Mouse (Mus musculus): Measurements from ENCODE around the gene Polr2e.

DNA sequence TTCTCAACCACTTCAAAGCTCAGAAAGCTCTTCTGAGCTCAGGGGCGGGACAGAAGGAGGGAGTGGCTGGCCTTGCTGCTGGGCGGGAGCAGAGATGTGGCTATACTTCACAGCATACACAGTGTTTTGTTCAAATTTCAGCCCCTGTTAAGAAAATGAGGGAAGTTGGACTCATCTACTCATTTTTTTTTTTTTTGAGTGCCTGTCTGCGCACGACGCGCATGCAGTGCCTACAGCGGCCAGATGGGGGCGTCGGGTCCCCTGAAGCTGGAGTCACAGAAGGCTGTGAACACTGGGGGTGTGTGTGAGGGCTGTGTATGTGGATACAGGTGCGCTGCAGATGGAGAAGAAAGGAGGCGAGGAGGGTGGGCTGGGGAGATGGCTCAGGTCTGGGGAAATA lies 52.6 kb downstream of the Polr2e start:
- TF ChIP-seq CTCF (IDR thresholded peaks at IDR 0.05; ENCODE audit: low read depth, low read length): peak; percentile 88
- no peak for TF ChIP-seq POLR2A (IDR thresholded peaks at IDR 0.05; ENCODE audit: borderline replicate concordance, low read depth, low read length)
